Mouse (Mus musculus) cerebral cortex, adult 2 months (tissue): Measurements from ENCODE around the gene Ins2.

Experiments used
- WGBS: fragments of 180-500 bp; shearing (Covaris S2); methylation state at CpG from one replicate; pipeline ENCODE4 v1.1.7; 2018; 5-methylcytosine and 5-hydroxymethylcytosine counted together

Ins2 gene

DNA sequence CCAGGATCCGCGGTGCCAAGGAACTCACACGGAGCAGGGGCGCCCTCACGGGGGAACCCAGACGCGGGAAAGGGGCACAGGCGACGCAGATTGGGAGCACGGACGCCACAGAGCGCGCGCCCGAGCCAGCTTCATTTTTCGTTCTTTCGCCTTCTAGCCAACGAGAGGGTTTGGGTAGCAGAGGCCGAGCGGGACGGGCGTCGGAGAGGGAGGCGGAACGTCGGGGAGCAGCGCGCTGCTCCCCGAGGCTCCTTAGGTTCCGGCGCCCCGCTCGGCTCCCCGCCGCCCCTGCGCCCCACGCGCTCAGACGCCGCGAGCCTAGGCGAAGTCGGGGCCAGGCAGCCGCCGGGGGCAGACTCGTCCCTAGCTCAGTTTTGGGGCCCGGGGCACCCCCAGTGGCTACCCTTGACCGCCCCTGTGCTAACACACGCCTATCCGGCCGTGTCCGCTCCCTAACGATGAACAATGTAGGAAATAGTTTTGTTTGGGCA lies 79.2 kb downstream of the Ins2 start:
- WGBS, result 3% methylated on average over 53 of the region's 53 CpGs

DNA sequence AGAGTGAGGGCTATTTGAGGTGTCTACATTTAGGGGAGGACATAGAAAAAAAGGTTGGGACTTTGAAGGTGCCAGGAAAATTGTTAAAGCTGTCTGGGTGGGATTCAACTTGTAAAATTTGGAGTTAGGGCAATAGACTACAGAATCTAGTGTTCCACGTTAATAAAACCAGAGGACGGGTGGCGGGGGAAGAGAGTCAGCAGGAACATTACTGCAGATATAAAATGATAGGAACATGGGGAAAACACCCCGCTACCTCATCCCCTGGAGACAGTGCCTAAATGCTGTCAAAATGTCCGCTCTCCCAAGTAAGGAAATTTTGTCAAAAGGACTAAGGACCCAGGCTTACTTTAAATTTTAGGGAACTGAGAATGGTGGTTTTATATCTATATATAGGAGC lies 80.0 kb downstream of the Ins2 start:
- 35% methylated on average over 5 of the region's 5 CpGs for WGBS

DNA sequence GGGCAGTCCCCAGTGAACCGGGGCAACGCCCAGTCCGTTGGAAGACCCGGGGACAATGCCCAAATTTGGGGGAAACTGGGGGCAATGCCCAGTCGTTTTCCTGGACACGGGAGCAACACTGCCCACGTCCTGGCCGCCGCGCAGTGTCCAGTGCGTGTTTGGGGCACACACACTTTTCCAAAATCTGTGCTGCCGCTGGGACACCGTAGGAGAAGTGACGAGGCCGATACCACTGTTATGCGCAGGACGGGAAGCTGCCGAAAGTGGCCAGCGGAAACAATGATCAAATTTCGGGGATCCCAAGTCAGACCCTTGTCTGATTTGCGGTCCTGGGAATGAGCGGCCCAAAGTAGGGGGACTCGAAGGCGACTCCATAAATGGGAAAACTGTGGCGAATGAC lies 82.1 kb downstream of the Ins2 start:
- WGBS, result 6% methylated on average over 25 of the region's 25 CpGs

DNA sequence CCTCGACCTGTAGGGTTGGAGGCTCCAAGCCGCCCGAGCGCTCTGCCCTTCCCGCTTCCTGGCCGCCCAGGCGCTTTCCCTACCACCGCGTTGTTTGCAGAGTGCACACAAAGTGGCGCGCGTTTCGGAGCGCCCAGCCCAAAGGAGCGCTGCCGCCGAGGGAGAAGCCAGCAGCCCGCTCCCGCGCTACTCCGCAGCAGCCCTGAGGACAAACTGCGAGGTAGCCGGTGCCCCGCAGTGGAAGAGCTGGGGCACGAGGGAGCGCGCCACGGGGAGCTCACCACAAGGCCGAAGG lies 82.6 kb downstream of the Ins2 start:
- WGBS, result 1% methylated on average over 29 of the region's 29 CpGs

DNA sequence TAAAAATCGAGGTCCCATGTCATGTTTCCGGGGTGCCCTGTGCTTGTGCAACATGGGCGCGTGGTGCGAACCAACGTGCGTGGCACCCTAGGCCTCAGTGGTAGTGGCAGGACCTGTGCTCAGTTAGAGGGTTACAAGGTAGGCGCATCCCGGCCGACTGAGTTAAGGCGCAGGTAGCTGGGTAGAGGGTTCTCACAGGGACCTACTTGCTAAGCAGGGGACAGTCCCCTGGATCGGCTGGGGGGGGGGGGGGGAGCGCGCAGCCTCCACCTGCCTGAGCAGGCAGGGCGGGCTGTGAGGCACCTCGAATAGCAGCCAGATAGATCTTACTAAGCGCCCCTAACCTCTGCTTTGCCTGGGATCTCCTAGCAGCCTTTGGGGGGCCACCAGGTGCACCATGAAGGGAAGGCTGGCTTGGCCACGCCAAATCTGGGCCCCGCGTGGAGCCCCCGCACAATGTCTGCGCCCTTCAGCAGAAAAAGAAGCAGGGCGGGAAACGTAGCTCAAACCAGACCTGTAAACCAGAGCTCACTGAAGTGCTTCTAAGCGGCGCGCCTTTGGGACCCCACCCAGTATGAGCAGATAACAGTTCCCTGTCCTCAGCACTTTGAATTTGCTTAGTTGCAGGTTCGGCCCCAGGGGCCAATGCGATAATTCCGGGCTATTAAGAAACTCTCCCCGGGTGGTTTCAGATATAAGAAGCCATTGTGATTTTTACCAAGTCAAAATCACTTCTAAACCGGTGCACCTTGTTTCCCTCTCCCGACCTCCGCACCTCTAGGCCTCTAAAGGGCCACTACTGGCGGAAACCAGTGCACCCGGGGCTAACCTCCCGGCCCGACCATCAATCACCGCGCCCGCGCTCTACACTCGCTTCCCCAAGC lies 83.2 kb downstream of the Ins2 start:
- WGBS, result 3% methylated on average over 41 of the region's 43 CpGs

- WGBS, result under 1% methylated on average over 60 of the region's 70 CpGs
Measured at GRCm38 (mm10) chr7:142659181-142659681, 84.0 kb downstream of the Ins2 start.

DNA sequence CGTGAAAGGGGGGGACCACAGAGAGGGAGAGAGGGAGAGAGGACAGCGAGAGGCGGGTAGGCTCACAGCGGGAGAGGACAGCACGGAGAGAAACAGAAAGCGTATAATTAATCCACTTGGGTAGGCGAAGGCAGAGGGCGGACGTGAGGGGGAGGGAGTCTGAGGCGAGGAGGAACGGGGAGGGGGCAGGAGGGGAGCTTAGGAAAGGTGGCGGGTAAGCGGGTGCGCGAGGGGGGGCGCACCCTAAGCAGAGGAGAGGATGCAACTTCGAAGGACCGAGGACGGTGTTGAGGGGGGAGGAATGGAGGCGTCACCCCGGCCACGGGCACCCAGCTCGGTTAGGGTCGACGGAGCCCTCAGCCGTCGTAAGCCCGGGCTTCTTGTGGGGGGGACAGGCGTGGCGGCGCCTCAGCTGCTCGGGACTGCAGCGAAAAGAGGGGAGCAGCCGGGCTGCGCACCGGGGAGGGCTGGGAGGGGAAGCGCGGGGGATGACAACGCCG lies 84.5 kb downstream of the Ins2 start:
- WGBS, result 2% methylated on average over 40 of the region's 40 CpGs

DNA sequence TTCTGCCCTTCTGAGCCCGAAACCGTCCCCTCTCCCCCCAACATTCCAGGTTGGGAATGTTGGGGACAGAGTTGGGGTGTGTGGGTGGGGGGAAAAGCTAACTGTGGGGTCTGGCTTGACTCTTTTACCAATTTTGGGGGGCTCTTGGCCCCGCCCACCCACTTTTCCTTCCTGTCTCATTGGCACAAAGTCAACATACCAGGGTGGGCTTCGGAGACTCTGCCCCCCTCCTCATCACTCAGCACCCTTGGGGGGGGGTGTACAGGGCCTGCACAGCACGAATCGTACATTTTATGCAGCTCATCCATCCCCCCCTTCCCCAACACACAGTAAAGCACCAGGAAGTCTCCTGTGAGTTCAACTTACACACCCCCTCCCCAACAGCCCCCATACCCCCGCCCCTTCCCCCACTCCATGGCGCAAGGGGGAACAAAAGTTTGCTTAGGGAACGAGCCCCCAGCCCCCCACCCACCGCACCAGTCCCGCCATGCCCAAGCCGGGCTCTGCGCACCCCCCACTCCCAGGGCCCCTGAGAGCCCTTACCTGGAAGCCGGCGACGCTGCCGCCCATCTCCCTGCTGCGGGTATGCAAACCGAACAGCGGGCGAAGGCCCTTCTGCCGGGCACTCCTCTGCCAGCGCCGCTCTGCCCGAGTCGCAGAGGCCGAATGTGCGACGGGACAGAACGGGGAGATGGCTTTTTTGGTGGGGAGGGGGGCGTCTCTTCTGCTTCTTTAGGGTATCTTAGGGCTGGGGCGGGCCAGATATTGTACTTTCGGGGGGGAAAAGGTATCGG lies 85.2 kb downstream of the Ins2 start:
- 3% methylated on average over 34 of the region's 34 CpGs for WGBS

- WGBS, result 28% methylated on average over 9 of the region's 9 CpGs
Measured at GRCm38 (mm10) chr7:142657341-142657791, 85.8 kb downstream of the Ins2 start.

DNA sequence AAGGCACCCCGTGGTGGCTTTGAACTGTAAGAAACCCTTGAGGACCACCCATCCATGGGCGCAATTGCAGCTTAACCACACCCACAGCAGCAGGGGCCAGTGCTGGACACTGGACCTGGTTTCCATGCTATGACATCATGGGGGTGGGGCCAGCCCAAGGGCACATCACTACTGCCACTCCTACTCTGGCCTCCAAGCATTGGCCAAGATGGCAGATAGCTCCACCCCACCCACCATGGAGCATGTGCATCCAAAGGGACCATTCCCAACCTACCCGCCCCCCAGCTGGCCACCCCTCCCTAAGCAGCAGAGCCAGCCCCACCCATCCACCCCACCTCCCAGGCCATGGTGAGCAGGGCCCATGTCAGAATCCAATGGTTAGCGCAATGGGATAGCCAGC lies 87.1 kb downstream of the Ins2 start:
- 52% methylated on average over 4 of the region's 4 CpGs for WGBS

GRCm38 (mm10) chr7:142655633-142656032 lies 87.5 kb downstream of the Ins2 start:
- 21% methylated on average over 11 of the region's 11 CpGs for WGBS

DNA sequence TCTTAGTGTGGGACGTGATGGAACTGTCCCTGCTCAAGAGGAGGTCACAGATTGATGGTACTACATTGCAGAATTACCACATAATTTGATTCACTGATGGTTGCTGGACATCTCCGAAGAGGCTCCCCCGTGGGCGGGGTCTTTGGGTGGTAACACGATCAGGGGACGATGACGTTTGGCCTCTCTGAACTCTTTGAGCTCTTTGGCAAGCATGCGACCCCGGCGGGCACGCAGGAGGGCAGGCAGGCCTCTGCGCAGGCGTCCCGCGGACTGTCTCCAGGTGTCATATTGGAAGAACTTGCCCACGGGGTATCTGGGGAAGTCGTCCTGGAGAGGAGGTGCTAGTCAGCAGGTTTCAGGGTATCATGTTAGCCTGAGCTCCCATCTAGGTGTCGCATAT lies 89.5 kb downstream of the Ins2 start:
- WGBS, result 17% methylated on average over 18 of the region's 18 CpGs

- 74% methylated on average over 6 of the region's 6 CpGs for WGBS
Measured at GRCm38 (mm10) chr7:142646676-142647075, 96.5 kb downstream of the Ins2 start.

DNA sequence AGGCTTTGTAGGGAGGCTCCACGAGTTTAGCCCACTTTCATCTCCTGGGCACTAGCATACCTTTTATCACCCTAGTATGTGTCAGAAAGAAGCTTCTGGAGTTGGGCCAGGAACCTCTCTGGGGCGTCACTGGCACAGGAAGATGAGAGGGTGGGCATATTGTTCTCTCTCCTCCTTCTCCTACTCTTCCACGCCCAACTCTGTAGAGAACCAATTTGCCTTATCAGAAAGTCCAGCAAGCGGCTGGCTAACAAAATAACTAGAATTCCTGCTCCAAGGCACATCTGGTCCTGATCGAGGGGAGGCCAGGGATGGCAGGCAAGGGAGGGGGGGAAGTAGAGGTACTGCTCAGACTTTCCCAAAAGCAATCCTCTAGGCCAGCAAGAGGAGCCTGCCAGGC lies 98.1 kb downstream of the Ins2 start:
- 55% methylated on average over 5 of the region's 5 CpGs for WGBS

- WGBS, result 68% methylated on average over 10 of the region's 10 CpGs
Measured at GRCm38 (mm10) chr7:142630691-142631090, 112.5 kb downstream of the Ins2 start.

DNA sequence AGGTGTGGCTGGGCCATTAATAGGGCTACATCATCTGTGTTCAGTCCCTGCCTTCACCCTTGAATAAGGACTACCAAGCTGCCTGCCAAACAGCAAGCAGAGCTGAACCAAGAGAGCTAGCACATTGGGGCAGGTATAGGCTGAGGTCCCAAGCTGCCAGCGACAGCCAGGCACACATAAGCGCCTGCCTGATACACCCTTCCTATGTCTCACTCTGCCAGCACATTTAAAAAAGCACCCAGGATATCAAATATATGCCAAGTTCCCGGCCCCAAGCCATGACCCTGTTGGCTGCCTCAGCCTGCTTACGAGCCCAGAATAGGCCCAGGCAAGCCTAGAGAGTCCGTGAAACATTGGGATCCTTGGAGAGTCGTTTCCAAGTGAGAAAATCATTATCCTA lies 113.4 kb downstream of the Ins2 start:
- 66% methylated on average over 6 of the region's 6 CpGs for WGBS
